Mouse (Mus musculus): ENCODE measurements around the gene Psmc4. TPM values are rescaled to one million over a fixed set of nuclear protein-coding genes. Genes with fewer than 3 reads are reported as not detected.

Gene Psmc4
- total and polyA plus RNA-seq, 2 experiments from 2014 or later, result 162 to 259 TPM

DNA sequence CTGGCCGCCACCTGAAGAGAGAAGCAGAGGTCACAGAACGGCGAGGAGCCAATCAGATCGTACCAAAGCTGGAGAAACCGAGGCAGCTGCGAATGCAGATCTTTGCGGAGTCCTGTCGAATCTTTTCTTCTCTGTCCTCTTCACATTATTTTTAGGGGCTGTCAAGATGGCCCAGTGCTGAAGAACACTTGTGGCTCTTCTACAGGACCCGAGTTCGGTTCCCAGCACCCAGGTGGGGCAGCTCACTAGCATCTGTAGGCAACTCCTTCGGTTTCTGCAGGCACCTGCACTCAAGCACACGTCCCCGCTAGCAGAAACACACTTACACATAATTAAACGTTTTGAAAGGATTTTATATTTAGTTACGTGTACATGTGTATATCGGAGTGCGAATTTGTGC lies 683 bp upstream of the Psmc4 start:
- Histone ChIP-seq H3K27me3 (ENCODE audit: insufficient read depth, low read length) (no peaks in the 10 kb centered on the region), H3K9me3 (ENCODE audit: low read length) (no peaks in the 10 kb centered on the region), H3K4me1 (ENCODE audit: insufficient read depth, low read length) (peaks cover 6% of the 10 kb centered on the region; the same call in 1 of the 2 replicates), H3K27ac (ENCODE audit: low read depth, low read length) (no peak overlapping the region), H3K4me3 (ENCODE audit: low read depth, low read length) (peak overlapping the region; percentile 15; the same call in 1 of the 2 replicates), H3K9ac (replicated peaks; ENCODE audit: low read length, poor library complexity, severe bottlenecking) (peak overlapping the region; percentile 29; the same call in 1 of the 2 replicates), H3K4me2 (ENCODE audit: low read depth, low read length, poor library complexity, severe bottlenecking) (peak overlapping the region; percentile 63), H3K36me3 (ENCODE audit: insufficient read depth, low read length) (peaks cover 30% of the 10 kb centered on the region)
- DNase-seq (ENCODE audit: low spot score), result no peak
- no peak for ATAC-seq (ENCODE audit: low FRiP score)
- WGBS, result 63% methylated on average over 17 of the region's 17 CpGs
- TF ChIP-seq CTCF (IDR thresholded peaks at IDR 0.05), result no peak

DNA sequence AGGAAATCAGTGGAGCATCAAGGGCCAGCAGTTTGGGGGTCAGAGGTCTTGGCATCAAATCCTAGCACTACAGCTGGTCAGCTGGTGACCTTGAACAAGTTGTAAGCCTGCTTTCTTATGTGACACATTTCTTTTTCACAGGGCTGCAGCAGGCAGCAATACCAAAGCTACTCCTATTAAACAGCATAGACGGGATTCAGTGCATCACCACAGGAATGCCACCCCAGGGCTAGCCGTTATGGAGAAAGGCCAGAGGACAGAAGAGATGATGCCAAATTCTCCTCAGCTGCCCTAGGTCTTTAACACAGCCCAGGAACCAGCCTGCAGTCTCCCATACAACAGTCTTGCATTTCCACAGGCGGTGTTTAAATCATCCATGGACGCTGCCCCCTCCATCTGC lies 5.4 kb downstream of the Psmc4 start:
- peaks cover 83% of the 10 kb centered on the region for H3K36me3 ChIP-seq (ENCODE audit: insufficient read depth, low read length)
- ATAC-seq (ENCODE audit: low FRiP score) (no peak), DNase-seq (ENCODE audit: low spot score) (no peak)
- H3K4me2 ChIP-seq (ENCODE audit: low read depth, low read length, poor library complexity, severe bottlenecking), result no peak overlapping the region
- 94% methylated on average over 4 of the region's 4 CpGs for WGBS
- no peaks in the 10 kb centered on the region for H3K27me3 ChIP-seq (ENCODE audit: insufficient read depth, low read length)
- no peak for TF ChIP-seq CTCF (IDR thresholded peaks at IDR 0.05)
- H3K4me3 ChIP-seq (ENCODE audit: low read depth, low read length), result no peak overlapping the region
- no peaks in the 10 kb centered on the region for H3K9me3 ChIP-seq (ENCODE audit: low read length)
- H3K27ac ChIP-seq (ENCODE audit: low read depth, low read length), result no peak overlapping the region
- H3K9ac ChIP-seq (replicated peaks; ENCODE audit: low read length, poor library complexity, severe bottlenecking), result no peak overlapping the region
- peaks cover 6% of the 10 kb centered on the region; the same call in 1 of the 2 replicates for H3K4me1 ChIP-seq (ENCODE audit: insufficient read depth, low read length)

DNA sequence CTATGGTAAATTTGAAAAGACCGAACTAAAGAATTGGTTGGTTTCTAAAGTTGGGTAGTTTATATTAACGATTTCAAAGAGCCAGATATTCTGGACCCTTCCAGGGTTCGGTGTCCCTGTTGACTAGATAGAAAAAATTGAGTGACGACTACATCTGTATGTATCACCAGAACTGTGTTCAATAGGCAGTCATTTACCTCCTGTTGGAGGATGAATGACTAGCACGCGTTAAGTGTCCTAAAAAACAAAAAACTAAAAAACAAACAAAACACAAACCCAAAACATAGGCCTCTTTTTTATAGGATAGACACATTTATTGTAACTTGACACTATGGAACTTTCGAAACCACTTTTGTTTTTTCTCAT lies 35.5 kb downstream of the Psmc4 start:
- H3K9ac ChIP-seq (replicated peaks; ENCODE audit: low read length, poor library complexity, severe bottlenecking), result peak overlapping the region; percentile 71
- H3K4me2 ChIP-seq (ENCODE audit: low read depth, low read length, poor library complexity, severe bottlenecking), result peak overlapping the region; percentile 67
- H3K4me1 ChIP-seq (ENCODE audit: insufficient read depth, low read length), result no peaks in the 10 kb centered on the region
- peak overlapping the region; percentile 54 for H3K4me3 ChIP-seq (ENCODE audit: low read depth, low read length)
- no peak for DNase-seq (ENCODE audit: low spot score)
- whole genome bisulfite sequencing, result 17% methylated on average over 7 of the region's 7 CpGs
- TF ChIP-seq CTCF (IDR thresholded peaks at IDR 0.05), result no peak
- no peaks in the 10 kb centered on the region for H3K9me3 ChIP-seq (ENCODE audit: low read length)
- no peaks in the 10 kb centered on the region for H3K36me3 ChIP-seq (ENCODE audit: insufficient read depth, low read length)
- no peaks in the 10 kb centered on the region for H3K27me3 ChIP-seq (ENCODE audit: insufficient read depth, low read length)
- 0 out of 2 replicates have a peak, but pooled peaks have one; percentile 15 for ATAC-seq (ENCODE audit: low FRiP score)
- H3K27ac ChIP-seq (ENCODE audit: low read depth, low read length), result peak overlapping the region; percentile 62; the same call in 1 of the 2 replicates

DNA sequence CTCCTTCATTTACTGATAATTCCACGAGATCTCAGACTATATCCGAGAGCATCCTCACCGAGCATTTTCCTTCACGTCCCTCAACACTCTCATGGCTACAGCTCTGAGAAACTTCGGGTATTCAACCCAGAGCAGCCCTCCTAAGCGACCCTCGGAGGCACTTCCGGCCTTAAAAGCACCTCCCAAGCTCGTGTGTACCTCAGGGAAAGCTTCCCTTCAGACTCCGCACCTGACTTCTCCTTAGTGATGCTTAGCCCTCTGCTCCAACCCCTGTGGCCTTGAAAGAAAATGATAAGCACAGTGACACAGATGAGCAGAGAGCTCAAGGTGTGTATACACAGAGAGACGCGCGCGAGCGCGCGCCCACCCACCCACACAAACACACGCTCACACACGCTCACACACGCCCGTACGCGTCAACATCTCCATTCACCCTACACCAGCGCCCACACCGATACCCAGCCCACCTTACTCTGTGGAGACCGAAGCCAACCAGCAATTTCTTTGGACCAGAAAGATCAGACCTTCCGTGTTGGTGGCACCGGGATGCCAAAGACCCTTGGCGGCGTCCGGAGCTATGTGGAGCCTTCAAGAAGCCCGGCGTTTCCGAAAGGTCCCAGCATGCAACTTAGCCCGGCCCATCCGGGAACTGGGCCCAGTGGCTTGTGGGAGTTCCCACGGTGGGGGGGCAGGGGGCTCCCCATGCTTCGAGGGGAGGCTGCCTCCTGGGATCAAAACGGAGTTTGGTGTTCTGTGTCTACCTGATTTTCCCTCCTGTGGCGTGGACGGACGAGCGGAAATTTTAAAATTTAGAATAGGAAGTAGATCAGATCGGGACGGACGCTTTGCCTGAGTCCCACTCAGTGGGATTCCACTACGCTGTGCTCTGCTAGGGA lies 36.1 kb downstream of the Psmc4 start, which contains the start of gene Zfp850:
Zfp850 (minus strand) TSS at position 567 of the 896 bp plus-strand sequence.
- TF ChIP-seq CTCF (IDR thresholded peaks at IDR 0.05), result 0 out of 2 replicates have a peak, but pooled peaks have one; percentile 9
- under 1% methylated on average over 47 of the region's 47 CpGs for WGBS
- Histone ChIP-seq H3K9me3 (ENCODE audit: low read length) (no peaks in the 10 kb centered on the region), H3K27ac (ENCODE audit: low read depth, low read length) (peak within 1 kb of the TSS; percentile 62), H3K27me3 (ENCODE audit: insufficient read depth, low read length) (no peaks in the 10 kb centered on the region), H3K9ac (replicated peaks; ENCODE audit: low read length, poor library complexity, severe bottlenecking) (peak within 1 kb of the TSS; percentile 71), H3K36me3 (ENCODE audit: insufficient read depth, low read length) (no peaks in the 10 kb centered on the region), H3K4me3 (ENCODE audit: low read depth, low read length) (peak within 1 kb of the TSS; percentile 54), H3K4me1 (ENCODE audit: insufficient read depth, low read length) (no peaks in the 10 kb centered on the region), H3K4me2 (ENCODE audit: low read depth, low read length, poor library complexity, severe bottlenecking) (peak within 1 kb of the TSS; percentile 67)
- DNase-seq (ENCODE audit: low spot score), result peak; percentile 86
- ATAC-seq (ENCODE audit: low FRiP score), result peak; percentile 91

DNA sequence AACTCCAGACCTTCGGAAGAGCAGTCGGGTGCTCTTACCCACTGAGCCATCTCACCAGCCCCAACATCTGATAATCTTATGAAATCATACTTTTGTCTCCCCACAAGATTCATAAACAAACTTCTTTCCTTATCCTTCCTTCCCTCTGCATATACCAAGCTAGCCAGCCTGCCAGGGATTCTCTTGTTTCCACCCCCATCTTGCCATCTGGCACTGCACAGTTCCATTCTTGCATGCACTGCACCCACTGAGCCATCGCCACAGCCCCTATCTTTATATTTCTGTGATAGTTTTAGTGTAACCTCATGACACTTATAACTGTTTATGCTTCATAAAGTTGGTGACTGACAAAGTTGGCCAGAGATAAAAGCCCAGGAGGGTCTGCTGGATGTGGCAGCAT lies 39.6 kb downstream of the Psmc4 start:
- no peak for TF ChIP-seq CTCF (IDR thresholded peaks at IDR 0.05)
- DNase-seq (ENCODE audit: low spot score) (no peak), ATAC-seq (ENCODE audit: low FRiP score) (no peak)
- no peak overlapping the region for H3K4me2 ChIP-seq (ENCODE audit: low read depth, low read length, poor library complexity, severe bottlenecking)
- peaks cover 12% of the 10 kb centered on the region for H3K36me3 ChIP-seq (ENCODE audit: insufficient read depth, low read length)
- H3K4me1 ChIP-seq (ENCODE audit: insufficient read depth, low read length), result no peaks in the 10 kb centered on the region
- WGBS, result 93% methylated on average over 3 of the region's 3 CpGs
- H3K9ac ChIP-seq (replicated peaks; ENCODE audit: low read length, poor library complexity, severe bottlenecking), result no peak overlapping the region
- no peak overlapping the region for H3K27ac ChIP-seq (ENCODE audit: low read depth, low read length)
- H3K9me3 ChIP-seq (ENCODE audit: low read length), result no peaks in the 10 kb centered on the region
- H3K27me3 ChIP-seq (ENCODE audit: insufficient read depth, low read length), result no peaks in the 10 kb centered on the region
- H3K4me3 ChIP-seq (ENCODE audit: low read depth, low read length), result no peak overlapping the region

Other genes with a start within 250 kb of the Psmc4 start
- 6.4 and 7.3 TPM in 2 replicates for gene Zfp626, start 242.9 kb downstream of the Psmc4 start, total RNA-seq (2014; rRNA removed)
- 0.81 and 0.88 TPM in 2 replicates for gene Zfp626, start 242.9 kb downstream of the Psmc4 start, polyA plus RNA-seq (2015; fragmentation: Nextera tagmentation; extraction: Ambion mirVana)
- gene Zfp59, start 211.5 kb downstream of the Psmc4 start, total RNA-seq (2014; rRNA removed), result 6.8 and 10.1 TPM in 2 replicates
- 4.7 and 5.8 TPM in 2 replicates for gene Zfp59, start 211.5 kb downstream of the Psmc4 start, polyA plus RNA-seq (2015; fragmentation: Nextera tagmentation; extraction: Ambion mirVana)
- gene Zfp607a, start 192.6 kb downstream of the Psmc4 start, total RNA-seq (2014; rRNA removed), result 0.71 and 1.5 TPM in 2 replicates
- gene Zfp607a, start 192.6 kb downstream of the Psmc4 start, polyA plus RNA-seq (2015; fragmentation: Nextera tagmentation; extraction: Ambion mirVana), result 0.53 and 0.68 TPM in 2 replicates
- 5.9 and 18.5 TPM in 2 replicates for gene Zfp974, start 120.6 kb downstream of the Psmc4 start, total RNA-seq (2014; rRNA removed)
- 6.7 and 6.8 TPM in 2 replicates for gene Zfp974, start 120.6 kb downstream of the Psmc4 start, polyA plus RNA-seq (2015; fragmentation: Nextera tagmentation; extraction: Ambion mirVana)
- gene Zfp780b, start 70.9 kb downstream of the Psmc4 start, total RNA-seq (2014; rRNA removed), result 21.8 and 29.7 TPM in 2 replicates
- gene Zfp780b, start 70.9 kb downstream of the Psmc4 start, polyA plus RNA-seq (2015; fragmentation: Nextera tagmentation; extraction: Ambion mirVana), result 21.6 and 22.1 TPM in 2 replicates
- 7.4 and 8.0 TPM in 2 replicates for gene Zfp850, start 36.0 kb downstream of the Psmc4 start, total RNA-seq (2014; rRNA removed)
- 4.0 and 4.2 TPM in 2 replicates for gene Zfp850, start 36.0 kb downstream of the Psmc4 start, polyA plus RNA-seq (2015; fragmentation: Nextera tagmentation; extraction: Ambion mirVana)
- 0.33 and 0.66 TPM in 2 replicates for gene Fcgbp, start 21.1 kb upstream of the Psmc4 start, total RNA-seq (2014; rRNA removed)
- 1.1 TPM in 2 replicates for gene Fcgbp, start 21.1 kb upstream of the Psmc4 start, polyA plus RNA-seq (2015; fragmentation: Nextera tagmentation; extraction: Ambion mirVana)
- 0.16 TPM in 1 of 2 replicates, not detected in the other for gene 9530053A07Rik, start 79.4 kb upstream of the Psmc4 start, total RNA-seq (2014; rRNA removed)
- gene 9530053A07Rik, start 79.4 kb upstream of the Psmc4 start, polyA plus RNA-seq (2015; fragmentation: Nextera tagmentation; extraction: Ambion mirVana), result 0.05 and 0.06 TPM in 2 replicates
- gene Fbl, start 119.6 kb upstream of the Psmc4 start, total RNA-seq (2014; rRNA removed), result 31.9 and 34.4 TPM in 2 replicates
- gene Fbl, start 119.6 kb upstream of the Psmc4 start, polyA plus RNA-seq (2015; fragmentation: Nextera tagmentation; extraction: Ambion mirVana), result 51.9 and 60.9 TPM in 2 replicates
- gene Dyrk1b, start 129.4 kb upstream of the Psmc4 start, total RNA-seq (2014; rRNA removed), result 28.8 and 33.3 TPM in 2 replicates
- gene Dyrk1b, start 129.4 kb upstream of the Psmc4 start, polyA plus RNA-seq (2015; fragmentation: Nextera tagmentation; extraction: Ambion mirVana), result 8.0 TPM in 2 replicates
- 78.8 and 81.3 TPM in 2 replicates for gene Eid2, start 217.8 kb upstream of the Psmc4 start, total RNA-seq (2014; rRNA removed)
- gene Eid2, start 217.8 kb upstream of the Psmc4 start, polyA plus RNA-seq (2015; fragmentation: Nextera tagmentation; extraction: Ambion mirVana), result 21.2 and 29.0 TPM in 2 replicates
- gene Eid2b, start 227.6 kb upstream of the Psmc4 start, total RNA-seq (2014; rRNA removed), result 44.0 and 64.2 TPM in 2 replicates
- 50.9 and 52.8 TPM in 2 replicates for gene Eid2b, start 227.6 kb upstream of the Psmc4 start, polyA plus RNA-seq (2015; fragmentation: Nextera tagmentation; extraction: Ambion mirVana)
- gene Selenov, start 241.1 kb upstream of the Psmc4 start, total RNA-seq (2014; rRNA removed), result 0.61 and 1.3 TPM in 2 replicates
- 3.5 and 6.3 TPM in 2 replicates for gene Selenov, start 241.1 kb upstream of the Psmc4 start, polyA plus RNA-seq (2015; fragmentation: Nextera tagmentation; extraction: Ambion mirVana)